Mouse (Mus musculus) heart, postnatal 4 days (tissue): ENCODE measurements around the gene Rab20. TPM values are rescaled to one million over a fixed set of nuclear protein-coding genes. Genes with fewer than 3 reads are reported as not detected.

Experiments
- DNase-seq: peaks from one replicate; pipeline ENCODE4 v3.0.0; 2021
- total RNA-seq, 2 experiments: library from RNA; stranded (reverse); gene quantifications; 2 replicates each; pipeline ENCODE4 v1.2.3; 2021

The Rab20 gene
- total RNA-seq, 2 experiments from 2014 or later = 31.3 to 33.6 TPM

GRCm38 (mm10) chr8:11452559-11452958 lies 26.0 kb downstream of the Rab20 start:
- no peak for DNase-seq

- no peak for DNase-seq
These were observed 26.4 kb downstream of the Rab20 start for GRCm38 (mm10) chr8:11452152-11452551.

GRCm38 (mm10) chr8:11450184-11451113 lies 28.1 kb downstream of the Rab20 start:
- DNase-seq = peak; percentile 67

- no peak for DNase-seq
These were observed 30.5 kb downstream of the Rab20 start for GRCm38 (mm10) chr8:11447910-11448570.

DNA sequence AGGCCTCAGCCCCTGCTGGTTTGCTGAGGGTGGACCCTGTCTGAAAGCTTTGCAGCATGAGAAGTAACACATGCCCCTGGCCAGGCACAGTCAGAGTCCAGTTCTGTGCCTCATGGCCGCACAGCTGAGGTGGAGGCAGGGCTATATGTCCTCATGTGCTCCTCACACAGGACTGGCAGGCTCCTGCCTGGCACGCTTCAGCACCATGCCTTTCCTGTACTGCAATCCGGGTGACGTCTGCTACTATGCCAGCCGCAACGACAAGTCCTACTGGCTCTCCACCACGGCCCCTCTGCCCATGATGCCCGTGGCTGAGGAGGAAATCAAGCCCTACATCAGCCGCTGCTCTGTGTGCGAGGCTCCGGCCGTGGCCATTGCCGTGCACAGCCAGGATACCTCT lies 32.7 kb downstream of the Rab20 start:
- DNase-seq = no peak

GRCm38 (mm10) chr8:11444216-11444615 lies 34.3 kb downstream of the Rab20 start:
- DNase-seq = no peak

DNA sequence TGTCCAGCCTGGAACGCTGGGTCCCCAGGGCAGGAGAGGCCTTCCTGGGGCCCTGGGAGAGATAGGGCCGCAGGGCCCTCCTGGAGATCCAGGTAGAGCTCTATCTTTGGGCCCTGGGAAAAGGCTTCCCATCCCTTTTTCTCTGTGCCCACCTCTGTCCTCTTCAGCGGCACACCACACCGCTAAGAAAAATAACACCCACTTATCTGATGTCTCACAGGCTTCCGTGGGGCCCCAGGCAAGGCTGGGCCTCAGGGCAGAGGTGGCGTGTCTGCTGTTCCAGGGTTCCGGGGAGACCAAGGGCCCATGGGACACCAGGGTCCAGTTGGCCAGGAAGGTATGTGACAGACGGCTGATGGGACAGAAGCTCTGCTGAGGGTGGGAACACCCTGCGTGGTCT lies 34.9 kb downstream of the Rab20 start:
- no peak for DNase-seq

DNA sequence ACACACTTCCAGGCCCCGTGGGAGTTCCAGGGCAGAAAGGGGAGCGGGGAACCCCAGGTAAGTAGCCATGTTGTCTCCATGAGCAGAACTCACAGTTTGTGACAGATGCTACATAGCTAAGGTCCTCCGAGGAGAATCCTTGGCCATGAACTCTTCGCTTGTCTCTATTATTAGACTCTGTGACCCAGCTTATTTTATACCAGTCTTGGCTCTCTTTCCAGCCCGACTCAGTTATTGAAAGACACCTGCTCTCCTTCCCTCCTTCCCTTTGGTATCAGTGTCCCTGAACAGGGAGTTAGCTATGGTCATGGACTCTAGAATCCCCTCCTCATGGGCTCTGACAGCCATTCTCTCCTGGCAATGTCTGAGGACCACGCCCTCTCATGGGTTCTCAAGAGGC lies 37.2 kb downstream of the Rab20 start:
- no peak for DNase-seq

DNA sequence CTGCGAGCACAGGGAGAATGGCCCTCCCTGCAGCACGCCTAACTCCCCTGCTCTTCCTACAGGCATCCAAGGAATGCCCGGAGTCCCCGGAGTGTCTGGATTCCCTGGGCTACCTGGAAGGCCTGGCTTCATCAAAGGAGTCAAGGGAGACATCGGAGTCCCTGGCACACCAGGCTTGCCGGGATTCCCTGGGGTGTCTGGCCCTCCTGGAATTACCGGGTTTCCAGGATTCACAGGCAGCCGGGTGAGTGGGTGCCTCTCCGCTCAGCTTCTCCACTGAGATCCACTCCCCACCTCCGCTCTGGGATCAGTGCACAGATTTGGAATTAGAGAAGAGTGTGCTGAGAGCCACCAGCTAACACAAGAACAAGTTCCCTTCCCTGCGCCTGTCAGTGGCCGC lies 40.6 kb downstream of the Rab20 start:
- DNase-seq = no peak

DNA sequence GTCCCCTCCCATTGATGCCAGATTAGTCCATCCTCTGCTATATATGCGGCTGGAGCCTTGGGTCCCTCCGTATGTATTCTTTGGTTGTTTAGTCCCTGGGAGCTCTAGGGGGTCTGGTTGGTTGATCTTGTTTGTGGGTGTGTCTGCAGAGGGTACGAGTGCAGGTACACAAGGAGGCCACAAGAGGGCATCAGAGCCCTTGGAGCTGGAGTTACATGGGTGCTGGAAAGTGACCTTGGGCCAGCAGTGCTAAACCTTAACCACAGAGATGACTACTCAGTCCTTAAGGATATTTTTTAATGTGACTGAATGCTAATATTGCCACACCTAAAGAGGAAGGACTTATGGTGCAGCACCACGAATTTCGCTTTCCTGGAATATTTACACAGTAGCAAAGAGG lies 47.8 kb downstream of the Rab20 start:
- DNase-seq = no peak

DNA sequence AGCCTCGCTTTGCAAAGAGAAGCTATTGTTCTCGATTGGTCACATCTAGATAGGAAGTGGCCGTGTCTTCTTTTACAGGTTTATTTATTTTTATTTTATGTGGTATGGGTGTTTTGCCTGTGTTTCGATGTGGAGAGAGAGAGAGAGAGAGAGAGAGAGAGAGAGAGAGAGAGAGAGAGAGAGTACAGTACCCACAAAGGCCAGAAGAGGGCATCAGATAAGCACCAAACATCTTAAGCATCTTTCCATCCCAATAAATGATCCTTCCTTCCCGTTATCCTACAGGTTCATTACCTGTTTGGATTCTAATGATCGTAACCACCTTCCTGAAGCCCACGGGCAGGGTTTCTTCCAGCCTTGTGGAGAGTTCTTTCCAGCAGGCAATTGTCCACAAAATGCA lies 55.4 kb downstream of the Rab20 start:
- DNase-seq = no peak

- no peak for DNase-seq
These were observed 56.5 kb downstream of the Rab20 start for GRCm38 (mm10) chr8:11421968-11422367.

DNA sequence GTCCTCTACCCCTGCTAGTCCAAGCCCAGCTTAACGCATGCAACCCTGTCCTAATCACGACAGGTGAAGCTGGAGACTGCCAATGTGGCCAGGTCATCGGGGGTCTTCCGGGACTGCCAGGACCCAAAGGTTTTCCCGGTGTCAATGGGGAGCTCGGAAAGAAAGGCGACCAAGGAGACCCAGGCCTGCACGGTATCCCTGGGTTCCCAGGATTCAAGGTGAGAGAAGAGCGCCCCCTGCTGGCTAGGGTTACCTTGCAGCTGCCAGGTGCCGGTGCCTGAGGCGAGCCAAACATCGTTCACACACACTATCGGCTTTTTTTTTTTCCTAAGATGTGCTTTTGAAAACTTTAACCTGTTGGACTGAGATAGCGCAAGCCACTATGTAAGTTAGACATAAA lies 57.4 kb downstream of the Rab20 start:
- DNase-seq = peak; percentile 77

DNA sequence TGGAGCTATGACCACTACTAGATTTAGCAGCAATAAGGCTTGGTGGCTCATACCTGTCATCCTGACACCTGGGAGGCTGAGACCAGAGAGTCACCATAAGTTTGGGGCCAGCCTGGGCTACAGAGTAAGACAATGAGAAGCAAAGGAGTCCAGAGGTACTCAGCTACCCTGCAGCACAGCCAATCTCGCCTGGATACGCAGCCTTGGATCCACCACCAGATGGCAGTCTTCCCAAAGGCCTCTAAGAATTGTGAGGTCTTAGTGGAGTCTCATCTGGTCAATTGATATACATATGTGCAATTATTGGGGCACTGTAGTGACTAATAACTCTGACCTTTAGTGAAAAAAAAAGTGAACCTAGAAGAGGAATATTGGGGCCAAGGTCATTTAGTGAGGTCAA lies 58.9 kb downstream of the Rab20 start:
- DNase-seq = peak; percentile 75

DNA sequence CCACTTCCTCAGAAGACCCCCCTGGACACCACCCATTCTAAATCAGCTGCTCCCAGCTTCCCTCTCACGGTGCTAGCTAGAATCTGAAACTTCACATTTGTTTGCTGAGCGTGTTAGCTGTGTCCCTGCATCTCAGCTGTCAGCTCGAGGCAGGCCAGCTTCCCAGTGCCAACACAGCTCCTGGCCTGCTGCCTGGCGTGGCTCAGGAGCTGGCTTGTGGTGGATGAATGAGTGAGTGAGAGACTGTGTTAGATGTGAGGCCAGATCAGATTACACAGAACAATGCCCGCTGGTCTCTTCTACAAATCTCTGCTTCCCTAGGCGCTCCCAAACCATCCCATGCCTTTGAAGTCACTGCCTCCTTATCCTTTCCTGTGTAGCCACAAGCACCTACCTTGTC lies 59.3 kb downstream of the Rab20 start:
- peak; percentile 74 for DNase-seq

GRCm38 (mm10) chr8:11417762-11418161 lies 60.7 kb downstream of the Rab20 start:
- DNase-seq = peak; percentile 42

- no peak for DNase-seq
These were observed 63.4 kb downstream of the Rab20 start for GRCm38 (mm10) chr8:11415089-11415488.

GRCm38 (mm10) chr8:11414304-11414703 lies 64.2 kb downstream of the Rab20 start:
- DNase-seq = no peak

- DNase-seq = no peak
These were observed 66.1 kb downstream of the Rab20 start for GRCm38 (mm10) chr8:11412450-11412849.

- DNase-seq = peak; percentile 68
These were observed 66.9 kb downstream of the Rab20 start for GRCm38 (mm10) chr8:11411504-11412124.

GRCm38 (mm10) chr8:11405722-11406481 lies 72.6 kb downstream of the Rab20 start:
- DNase-seq = peak; percentile 77

DNA sequence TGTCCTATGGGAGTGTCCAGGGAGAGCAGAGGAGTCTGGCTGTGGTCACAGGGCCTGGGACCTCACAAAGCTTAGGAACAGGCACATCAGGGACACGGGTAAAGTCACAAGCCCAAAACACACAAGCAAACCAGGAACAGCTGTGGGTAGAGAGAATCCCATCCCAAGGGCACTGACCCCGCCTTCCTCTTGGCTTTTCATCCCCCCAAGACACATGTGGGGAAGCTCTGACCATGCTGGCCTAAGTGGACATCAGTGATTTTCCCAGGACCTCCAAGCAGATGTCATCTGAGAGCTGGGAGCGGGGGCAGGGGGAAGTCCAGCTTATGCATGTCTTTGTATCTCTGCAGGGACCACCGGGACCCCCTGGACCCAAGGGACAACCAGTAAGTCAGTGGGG lies 73.9 kb downstream of the Rab20 start:
- no peak for DNase-seq

DNA sequence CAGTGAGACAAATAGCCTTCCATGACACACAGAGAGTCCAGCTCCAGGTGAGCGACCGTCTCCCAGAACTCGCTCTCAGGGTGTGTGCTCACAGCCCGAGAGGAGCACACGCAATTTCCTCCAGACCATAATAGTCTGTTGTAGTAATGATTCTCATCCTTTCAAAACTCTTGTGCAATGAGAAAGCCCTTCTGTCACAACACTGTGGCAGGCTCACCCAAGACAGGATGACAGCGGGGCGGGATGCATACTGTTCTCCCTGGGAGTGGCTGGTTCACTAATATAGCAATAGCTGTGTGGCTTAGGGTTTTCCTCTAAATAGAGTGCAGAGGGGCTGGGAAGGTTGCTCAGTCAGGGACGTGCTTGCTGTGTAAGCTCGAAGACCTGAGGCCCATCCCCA lies 74.7 kb downstream of the Rab20 start:
- no peak for DNase-seq
